Mouse (Mus musculus): Measurements from ENCODE around the gene Nfx1. TPM values are rescaled to one million over a fixed set of nuclear protein-coding genes. Genes with fewer than 3 reads are reported as not detected.
A peak's percentile ranks its signal among the peaks of the same experiment; 100 is the strongest.

Gene Nfx1
- polyA plus RNA-seq, 1 experiment from 2014 or later: 31.7 TPM

GRCm38 (mm10) chr4:40953521-40953920 is 17.2 kb upstream of the Nfx1 start:
- H3K4me1 ChIP-seq (ENCODE audit: insufficient read depth, low read depth, low read length): peaks cover 5% of the 10 kb centered on the region; the same call in 1 of the 2 replicates
- WGBS: 90% methylated on average over 1 of the region's 1 CpGs
- no peak overlapping the region for H3K4me2 ChIP-seq (replicated peaks; ENCODE audit: low read depth, low read length)
- peaks cover 38% of the 10 kb centered on the region for H3K36me3 ChIP-seq (ENCODE audit: insufficient read depth, low read length)
- H3K9ac ChIP-seq (replicated peaks; ENCODE audit: low read depth): no peak overlapping the region
- no peaks in the 10 kb centered on the region for H3K27me3 ChIP-seq (replicated peaks; ENCODE audit: insufficient read depth, low read length)
- ATAC-seq (no peak), DNase-seq (ENCODE audit: low spot score) (peak; percentile 16)
- H3K9me3 ChIP-seq (ENCODE audit: low read length): no peaks in the 10 kb centered on the region
- H3K27ac ChIP-seq (ENCODE audit: low read length): no peak overlapping the region
- H3K4me3 ChIP-seq (ENCODE audit: low read depth, low read length): no peak overlapping the region
- peak; percentile 56 for TF ChIP-seq CTCF (IDR thresholded peaks at IDR 0.05)
- TF ChIP-seq EP300 (IDR thresholded peaks at IDR 0.05): no peak

- Histone ChIP-seq H3K9ac (replicated peaks; ENCODE audit: low read depth) (no peak overlapping the region), H3K4me2 (replicated peaks; ENCODE audit: low read depth, low read length) (no peak overlapping the region), H3K27me3 (replicated peaks; ENCODE audit: insufficient read depth, low read length) (no peaks in the 10 kb centered on the region), H3K4me1 (ENCODE audit: insufficient read depth, low read depth, low read length) (no peaks in the 10 kb centered on the region), H3K36me3 (ENCODE audit: insufficient read depth, low read length) (peaks cover 60% of the 10 kb centered on the region), H3K27ac (ENCODE audit: low read length) (no peak overlapping the region), H3K9me3 (ENCODE audit: low read length) (no peaks in the 10 kb centered on the region), H3K4me3 (ENCODE audit: low read depth, low read length) (no peak overlapping the region)
- 66% methylated on average over 6 of the region's 6 CpGs for WGBS
- ATAC-seq: no peak
- no peak for DNase-seq (ENCODE audit: low spot score)
- TF ChIP-seq EP300 (IDR thresholded peaks at IDR 0.05) (no peak), CTCF (IDR thresholded peaks at IDR 0.05) (no peak)
Observed at GRCm38 (mm10) chr4:40955942-40956341, 14.8 kb upstream of the Nfx1 start.

GRCm38 (mm10) chr4:40963536-40963935 is 7.2 kb upstream of the Nfx1 start:
- ATAC-seq (no peak), DNase-seq (ENCODE audit: low spot score) (no peak)
- no peaks in the 10 kb centered on the region for H3K9me3 ChIP-seq (ENCODE audit: low read length)
- no peak overlapping the region for H3K27ac ChIP-seq (ENCODE audit: low read length)
- no peak overlapping the region for H3K9ac ChIP-seq (replicated peaks; ENCODE audit: low read depth)
- 94% methylated on average over 3 of the region's 3 CpGs for whole genome bisulfite sequencing
- no peaks in the 10 kb centered on the region for H3K4me1 ChIP-seq (ENCODE audit: insufficient read depth, low read depth, low read length)
- no peak overlapping the region for H3K4me2 ChIP-seq (replicated peaks; ENCODE audit: low read depth, low read length)
- no peak overlapping the region for H3K4me3 ChIP-seq (ENCODE audit: low read depth, low read length)
- TF ChIP-seq CTCF (IDR thresholded peaks at IDR 0.05) (no peak), EP300 (IDR thresholded peaks at IDR 0.05) (no peak)
- H3K36me3 ChIP-seq (ENCODE audit: insufficient read depth, low read length): peaks cover 47% of the 10 kb centered on the region; the same call in 1 of the 2 replicates
- H3K27me3 ChIP-seq (replicated peaks; ENCODE audit: insufficient read depth, low read length): no peaks in the 10 kb centered on the region

GRCm38 (mm10) chr4:40969161-40969560 is 1.5 kb upstream of the Nfx1 start:
- H3K9ac ChIP-seq (replicated peaks; ENCODE audit: low read depth): no peak overlapping the region
- no peak overlapping the region; the same call in 1 of the 2 replicates for H3K27ac ChIP-seq (ENCODE audit: low read length)
- H3K36me3 ChIP-seq (ENCODE audit: insufficient read depth, low read length): peaks cover 11% of the 10 kb centered on the region; the same call in 1 of the 2 replicates
- H3K4me2 ChIP-seq (replicated peaks; ENCODE audit: low read depth, low read length): no peak overlapping the region
- no peaks in the 10 kb centered on the region for H3K27me3 ChIP-seq (replicated peaks; ENCODE audit: insufficient read depth, low read length)
- H3K9me3 ChIP-seq (ENCODE audit: low read length): no peaks in the 10 kb centered on the region
- no peak for TF ChIP-seq EP300 (IDR thresholded peaks at IDR 0.05)
- no peak for TF ChIP-seq CTCF (IDR thresholded peaks at IDR 0.05)
- 64% methylated on average over 4 of the region's 4 CpGs for WGBS
- H3K4me1 ChIP-seq (ENCODE audit: insufficient read depth, low read depth, low read length): no peaks in the 10 kb centered on the region
- DNase-seq (ENCODE audit: low spot score): no peak
- no peak overlapping the region for H3K4me3 ChIP-seq (ENCODE audit: low read depth, low read length)
- ATAC-seq: no peak

GRCm38 (mm10) chr4:40969781-40970591 is 720 bp upstream of the Nfx1 start:
- no peaks in the 10 kb centered on the region for H3K9me3 ChIP-seq (ENCODE audit: low read length)
- peak overlapping the region; percentile 84 for H3K4me3 ChIP-seq (ENCODE audit: low read depth, low read length)
- peak overlapping the region; percentile 80 for H3K9ac ChIP-seq (replicated peaks; ENCODE audit: low read depth)
- no peaks in the 10 kb centered on the region for H3K27me3 ChIP-seq (replicated peaks; ENCODE audit: insufficient read depth, low read length)
- WGBS: 8% methylated on average over 9 of the region's 13 CpGs
- H3K36me3 ChIP-seq (ENCODE audit: insufficient read depth, low read length): peaks cover 7% of the 10 kb centered on the region; the same call in 1 of the 2 replicates
- DNase-seq (ENCODE audit: low spot score) (peak; percentile 51), ATAC-seq (peak; percentile 10)
- peak overlapping the region; percentile 72 for H3K4me2 ChIP-seq (replicated peaks; ENCODE audit: low read depth, low read length)
- H3K4me1 ChIP-seq (ENCODE audit: insufficient read depth, low read depth, low read length): no peaks in the 10 kb centered on the region
- peak overlapping the region; percentile 97 for H3K27ac ChIP-seq (ENCODE audit: low read length)
- TF ChIP-seq CTCF (IDR thresholded peaks at IDR 0.05) (no peak), EP300 (IDR thresholded peaks at IDR 0.05) (no peak)

GRCm38 (mm10) chr4:40970592-40970841 is 189 bp upstream of the Nfx1 start:
- Histone ChIP-seq H3K36me3 (ENCODE audit: insufficient read depth, low read length) (peaks cover 7% of the 10 kb centered on the region; the same call in 1 of the 2 replicates), H3K27me3 (replicated peaks; ENCODE audit: insufficient read depth, low read length) (no peaks in the 10 kb centered on the region), H3K27ac (ENCODE audit: low read length) (peak overlapping the region; percentile 97), H3K4me2 (replicated peaks; ENCODE audit: low read depth, low read length) (peak overlapping the region; percentile 72), H3K9ac (replicated peaks; ENCODE audit: low read depth) (peak overlapping the region; percentile 80), H3K4me1 (ENCODE audit: insufficient read depth, low read depth, low read length) (no peaks in the 10 kb centered on the region), H3K9me3 (ENCODE audit: low read length) (no peaks in the 10 kb centered on the region), H3K4me3 (ENCODE audit: low read depth, low read length) (peak overlapping the region; percentile 84)
- no peak; the same call in 1 of the 2 replicates for ATAC-seq
- 0% methylated on average over 14 of the region's 16 CpGs for WGBS
- TF ChIP-seq EP300 (IDR thresholded peaks at IDR 0.05) (no peak), CTCF (IDR thresholded peaks at IDR 0.05) (no peak)
- DNase-seq (ENCODE audit: low spot score): no peak
